Mouse (Mus musculus) liver, embryonic 13.5 days (tissue): ENCODE measurements around the gene Kif14. TPM values are rescaled to one million over a fixed set of nuclear protein-coding genes. Genes with fewer than 3 reads are reported as not detected.
"Not testable (repeated sequence)": the region's sequence is repeated elsewhere in the genome, so short reads cannot be mapped to it uniquely, and the experiment has no call there.

Experiments
- ATAC-seq: fragments of 200-750 bp; cut with Nextera tagmentation; 2 replicates; pipeline ENCODE4 v1.8.0; 2017; ENCODE audit warnings: low read depth, mild to moderate bottlenecking, moderate number of reproducible peaks, moderate library complexity
- DNase-seq: peaks from one replicate; pipeline ENCODE4 v3.0.0; 2022
- H3K27ac ChIP-seq: fragments of 300-500 bp; sonication (generic); 2 replicates; pipeline ENCODE4 v1.5.1; 2015; ENCODE audit warnings: moderate library complexity, mild to moderate bottlenecking, inconsistent platforms
- H3K27me3 ChIP-seq: fragments of 300-500 bp; sonication (generic); 2 replicates; pipeline ENCODE4 v1.6.1; 2015; ENCODE audit warnings: mild to moderate bottlenecking, inconsistent platforms
- H3K36me3 ChIP-seq: fragments of 300-500 bp; sonication (generic); 2 replicates; pipeline ENCODE4 v1.6.1; 2015; ENCODE audit warnings: mild to moderate bottlenecking, inconsistent platforms
- H3K4me1 ChIP-seq: fragments of 300-500 bp; sonication (generic); replicated peaks from 2 replicates; pipeline ENCODE4 v1.6.1; 2015; ENCODE audit warnings: inconsistent platforms
- H3K4me2 ChIP-seq: fragments of 300-500 bp; sonication (generic); 2 replicates; pipeline ENCODE4 v1.6.1; 2015; ENCODE audit warnings: inconsistent platforms, mild to moderate bottlenecking, moderate library complexity
- H3K4me3 ChIP-seq: fragments of 300-500 bp; sonication (generic); replicated peaks from 2 replicates; pipeline ENCODE4 v1.5.1; 2015; ENCODE audit warnings: mild to moderate bottlenecking, inconsistent platforms
- H3K9ac ChIP-seq: fragments of 300-500 bp; sonication (generic); 2 replicates; pipeline ENCODE4 v1.6.1; 2015; ENCODE audit warnings: mild to moderate bottlenecking, inconsistent platforms
- H3K9me3 ChIP-seq: fragments of 300-500 bp; sonication (generic); replicated peaks from 2 replicates; pipeline ENCODE4 v1.6.1; 2016; ENCODE audit warnings: inconsistent platforms
- WGBS: fragments of 180-500 bp; shearing (Covaris S2); methylation state at CpG from one replicate; pipeline ENCODE4 v1.1.7; 2015; ENCODE audit not compliant: insufficient replicate concordance; 5-methylcytosine and 5-hydroxymethylcytosine counted together
- polyA plus RNA-seq: library from polyadenylated mRNA; unstranded; fragments of >200 nt; fragmentation: Nextera tagmentation; extraction: Ambion mirVana; gene quantifications from 2 replicates; pipeline ENCODE4 v1.2.1, GENCODE M21; 2015

The Kif14 gene
- polyA plus RNA-seq, 1 experiment from 2014 or later = 4.8 TPM

GRCm38 (mm10) chr1:136556643-136557042 lies 90.5 kb downstream of the Kif14 start:
- not testable (repeated sequence) for H3K27ac ChIP-seq, H3K36me3 ChIP-seq, H3K4me2 ChIP-seq, DNase-seq, H3K27me3 ChIP-seq, H3K9me3 ChIP-seq, H3K9ac ChIP-seq, H3K4me1 ChIP-seq, H3K4me3 ChIP-seq, ATAC-seq
- 77% methylated on average over 2 of the region's 2 CpGs for WGBS

GRCm38 (mm10) chr1:136557436-136557835 lies 91.3 kb downstream of the Kif14 start:
- ATAC-seq = no peak
- no peaks in the 10 kb centered on the region for H3K4me1 ChIP-seq
- no peak overlapping the region for H3K9ac ChIP-seq
- 70% methylated on average over 12 of the region's 12 CpGs for WGBS
- no peaks in the 10 kb centered on the region for H3K9me3 ChIP-seq
- no peak overlapping the region for H3K4me3 ChIP-seq
- H3K27me3 ChIP-seq = no peaks in the 10 kb centered on the region
- no peak overlapping the region for H3K4me2 ChIP-seq
- no peak for DNase-seq
- no peaks in the 10 kb centered on the region for H3K36me3 ChIP-seq
- H3K27ac ChIP-seq = no peak overlapping the region

- ATAC-seq (no peak), DNase-seq (no peak)
- 64% methylated on average over 5 of the region's 5 CpGs for WGBS
- H3K4me3 ChIP-seq = no peak overlapping the region
- no peaks in the 10 kb centered on the region for H3K9me3 ChIP-seq
- H3K4me1 ChIP-seq = no peaks in the 10 kb centered on the region
- H3K36me3 ChIP-seq = no peaks in the 10 kb centered on the region
- no peaks in the 10 kb centered on the region for H3K27me3 ChIP-seq
- no peak overlapping the region for H3K27ac ChIP-seq
- no peak overlapping the region for H3K9ac ChIP-seq
- no peak overlapping the region for H3K4me2 ChIP-seq
Observed at GRCm38 (mm10) chr1:136558762-136559161, 92.6 kb downstream of the Kif14 start.

- Histone ChIP-seq H3K9me3 (no peaks in the 10 kb centered on the region), H3K4me2 (no peak overlapping the region), H3K27ac (no peak overlapping the region), H3K27me3 (no peaks in the 10 kb centered on the region), H3K4me1 (no peaks in the 10 kb centered on the region), H3K9ac (no peak overlapping the region), H3K4me3 (no peak overlapping the region), H3K36me3 (no peaks in the 10 kb centered on the region)
- ATAC-seq (no peak), DNase-seq (no peak)
- WGBS = 57% methylated on average over 5 of the region's 5 CpGs
Observed at GRCm38 (mm10) chr1:136559284-136559683, 93.1 kb downstream of the Kif14 start.

GRCm38 (mm10) chr1:136559774-136560173 lies 93.6 kb downstream of the Kif14 start:
- DNase-seq = no peak
- no peaks in the 10 kb centered on the region for H3K36me3 ChIP-seq
- no peaks in the 10 kb centered on the region for H3K4me1 ChIP-seq
- no peaks in the 10 kb centered on the region for H3K27me3 ChIP-seq
- H3K9me3 ChIP-seq = no peaks in the 10 kb centered on the region
- H3K9ac ChIP-seq = no peak overlapping the region
- no peak overlapping the region for H3K4me2 ChIP-seq
- ATAC-seq = no peak
- H3K27ac ChIP-seq = no peak overlapping the region
- WGBS = 69% methylated on average over 9 of the region's 9 CpGs
- H3K4me3 ChIP-seq = no peak overlapping the region

- DNase-seq (no peak), ATAC-seq (no peak)
- Histone ChIP-seq H3K27me3 (no peaks in the 10 kb centered on the region), H3K4me2 (no peak overlapping the region), H3K4me1 (no peaks in the 10 kb centered on the region), H3K9ac (no peak overlapping the region), H3K9me3 (no peaks in the 10 kb centered on the region), H3K4me3 (no peak overlapping the region), H3K36me3 (no peaks in the 10 kb centered on the region), H3K27ac (no peak overlapping the region)
- 58% methylated on average over 10 of the region's 10 CpGs for WGBS
Observed at GRCm38 (mm10) chr1:136561823-136562222, 95.7 kb downstream of the Kif14 start.

- H3K27ac ChIP-seq = no peak overlapping the region
- H3K4me1 ChIP-seq = no peaks in the 10 kb centered on the region
- H3K36me3 ChIP-seq = no peaks in the 10 kb centered on the region
- ATAC-seq (no peak), DNase-seq (no peak)
- no peak overlapping the region for H3K4me3 ChIP-seq
- no peaks in the 10 kb centered on the region for H3K27me3 ChIP-seq
- no peaks in the 10 kb centered on the region for H3K9me3 ChIP-seq
- H3K9ac ChIP-seq = no peak overlapping the region
- 65% methylated on average over 11 of the region's 11 CpGs for WGBS
- H3K4me2 ChIP-seq = no peak overlapping the region
Observed at GRCm38 (mm10) chr1:136563149-136563548, 97.0 kb downstream of the Kif14 start.

- Histone ChIP-seq H3K4me1 (peaks cover 1% of the 10 kb centered on the region), H3K36me3 (no peaks in the 10 kb centered on the region), H3K4me3 (no peak overlapping the region), H3K27ac (no peak overlapping the region), H3K9ac (no peak overlapping the region), H3K27me3 (no peaks in the 10 kb centered on the region), H3K4me2 (no peak overlapping the region), H3K9me3 (no peaks in the 10 kb centered on the region)
- DNase-seq (no peak), ATAC-seq (no peak)
- 66% methylated on average over 4 of the region's 4 CpGs for WGBS
Observed at GRCm38 (mm10) chr1:136564963-136565362, 98.8 kb downstream of the Kif14 start.

GRCm38 (mm10) chr1:136566386-136566785 lies 100.2 kb downstream of the Kif14 start:
- ATAC-seq = no peak
- 76% methylated on average over 5 of the region's 5 CpGs for WGBS

GRCm38 (mm10) chr1:136567641-136568040 lies 101.5 kb downstream of the Kif14 start:
- no peak for ATAC-seq
- Histone ChIP-seq H3K9ac (no peak overlapping the region), H3K36me3 (no peaks in the 10 kb centered on the region), H3K4me1 (peaks cover 8% of the 10 kb centered on the region), H3K9me3 (no peaks in the 10 kb centered on the region), H3K4me3 (no peak overlapping the region), H3K27ac (no peak overlapping the region), H3K4me2 (no peak overlapping the region), H3K27me3 (no peaks in the 10 kb centered on the region)
- DNase-seq = no peak
- WGBS = 73% methylated on average over 4 of the region's 4 CpGs

More at GRCm38 (mm10) chr1:136566386-136566785, 100.2 kb downstream of the Kif14 start:
- H3K4me2 ChIP-seq = no peak overlapping the region
- peaks cover 7% of the 10 kb centered on the region for H3K4me1 ChIP-seq
- no peaks in the 10 kb centered on the region for H3K27me3 ChIP-seq
- no peak overlapping the region for H3K4me3 ChIP-seq
- H3K36me3 ChIP-seq = no peaks in the 10 kb centered on the region
- DNase-seq = no peak
- no peaks in the 10 kb centered on the region for H3K9me3 ChIP-seq
- H3K27ac ChIP-seq = no peak overlapping the region
- no peak overlapping the region for H3K9ac ChIP-seq

- no peaks in the 10 kb centered on the region for H3K9me3 ChIP-seq
- H3K27me3 ChIP-seq = no peaks in the 10 kb centered on the region
- 82% methylated on average over 11 of the region's 11 CpGs for WGBS
- no peak for DNase-seq
- no peak overlapping the region for H3K9ac ChIP-seq
- H3K4me3 ChIP-seq = no peak overlapping the region
- no peak overlapping the region for H3K27ac ChIP-seq
- no peaks in the 10 kb centered on the region for H3K36me3 ChIP-seq
- no peak for ATAC-seq
- H3K4me1 ChIP-seq = peaks cover 10% of the 10 kb centered on the region
- no peak overlapping the region for H3K4me2 ChIP-seq
Observed at GRCm38 (mm10) chr1:136568738-136569194, 102.6 kb downstream of the Kif14 start.

- WGBS = 74% methylated on average over 8 of the region's 8 CpGs
Observed at GRCm38 (mm10) chr1:136569206-136569605, 103.1 kb downstream of the Kif14 start.

More at GRCm38 (mm10) chr1:136569206-136569605, 103.1 kb downstream of the Kif14 start:
- Histone ChIP-seq H3K9me3 (no peaks in the 10 kb centered on the region), H3K27ac (no peak overlapping the region), H3K4me1 (peaks cover 10% of the 10 kb centered on the region), H3K9ac (no peak overlapping the region), H3K27me3 (no peaks in the 10 kb centered on the region), H3K36me3 (no peaks in the 10 kb centered on the region), H3K4me2 (no peak overlapping the region), H3K4me3 (no peak overlapping the region)
- DNase-seq = no peak
- ATAC-seq = no peak
